Mouse (Mus musculus) MEL (cell line): Measurements from ENCODE around the gene Ankrd36. TPM values are rescaled to one million over a fixed set of nuclear protein-coding genes. Genes with fewer than 3 reads are reported as not detected.

ENCODE experiments used
- DNase-seq: peaks from one replicate; pipeline ENCODE4 v3.0.0; 2011; ENCODE audit warnings: low read depth, low spot score
- H3K27ac ChIP-seq: 2 replicates; pipeline ENCODE4 v1.5.1; 2012; ENCODE audit warnings: low read depth, mild to moderate bottlenecking, control low read depth, low read length, moderate library complexity; ENCODE audit not compliant: control insufficient read depth
- H3K27me3 ChIP-seq, 2 experiments: fragments of 150-350 bp in 1 of 2; sonication (generic) in 1 of 2; 2 replicates each; pipeline ENCODE4 v1.6.1; 2012; ENCODE audit warnings: low read length in 2 of 2, mild to moderate bottlenecking in 2 of 2, improper control_type of control experiment in 1 of 2, moderate library complexity in 1 of 2; ENCODE audit not compliant: insufficient read depth in 2 of 2, control insufficient read depth in 1 of 2
- H3K36me3 ChIP-seq, 2 experiments: 2 replicates each; pipeline ENCODE4 v1.6.1; 2012 to 2014; ENCODE audit warnings: low read length in 2 of 2, improper control_type of control experiment in 1 of 2, inconsistent platforms in 1 of 2, mild to moderate bottlenecking in 1 of 2; ENCODE audit not compliant: insufficient read depth in 2 of 2, control insufficient read depth in 1 of 2
- H3K4me1 ChIP-seq, 2 experiments: fragments of 150-350 bp in 1 of 2; sonication (generic) in 1 of 2; 2 replicates each; pipeline ENCODE4 v1.6.1; 2012; ENCODE audit warnings: low read length in 2 of 2, improper control_type of control experiment in 1 of 2, mild to moderate bottlenecking in 1 of 2; ENCODE audit not compliant: insufficient read depth in 2 of 2, control insufficient read depth in 1 of 2
- H3K4me3 ChIP-seq, 2 experiments: fragments of 150-350 bp in 1 of 2; sonication (generic) in 1 of 2; 2 replicates each; pipeline ENCODE4 v1.5.1; 2012; ENCODE audit warnings: low read depth in 2 of 2, low read length in 2 of 2, mild to moderate bottlenecking in 2 of 2, moderate library complexity in 2 of 2, control low read depth in 1 of 2, improper control_type of control experiment in 1 of 2; ENCODE audit not compliant: control insufficient read depth in 1 of 2, insufficient read depth in 1 of 2
- H3K79me2 ChIP-seq: 2 replicates; pipeline ENCODE4 v1.6.1; 2012; ENCODE audit warnings: mild to moderate bottlenecking, low read length, moderate library complexity; ENCODE audit not compliant: control insufficient read depth, poor library complexity, insufficient read depth
- H3K9ac ChIP-seq: 2 replicates; pipeline ENCODE4 v1.6.1; 2012; ENCODE audit warnings: low read depth, mild to moderate bottlenecking, control low read depth, low read length, moderate library complexity; ENCODE audit not compliant: control insufficient read depth, poor library complexity, severe bottlenecking
- H3K9me3 ChIP-seq: fragments of 150-350 bp; sonication (generic); replicated peaks from 2 replicates; pipeline ENCODE4 v1.6.1; 2012; ENCODE audit warnings: mild to moderate bottlenecking, low read length, improper control_type of control experiment, moderate library complexity; ENCODE audit not compliant: insufficient read depth
- BHLHE40 ChIP-seq: IDR thresholded peaks from 2 replicates; pipeline ENCODE4 v1.6.1; 2012; ENCODE audit warnings: low read depth, mild to moderate bottlenecking, inconsistent platforms, low read length, improper control_type of control experiment, borderline replicate concordance
- CHD1 ChIP-seq: IDR thresholded peaks from 2 replicates; pipeline ENCODE4 v1.6.1; 2012; ENCODE audit warnings: low read depth, mild to moderate bottlenecking, inconsistent platforms, low read length, improper control_type of control experiment
- CHD2 ChIP-seq: IDR thresholded peaks from 2 replicates; pipeline ENCODE4 v1.6.1; 2011; ENCODE audit warnings: low read length, improper control_type of control experiment
- CTCF ChIP-seq, 3 experiments: IDR thresholded peaks in 2 of 3; conservative IDR thresholded peaks in 1 of 3; 2 replicates each; pipeline ENCODE4 v1.5.1; 2011 to 2012; ENCODE audit warnings: low read length in 3 of 3, low read depth in 2 of 3, mild to moderate bottlenecking in 2 of 3, improper control_type of control experiment in 1 of 3, inconsistent platforms in 1 of 3, mixed read lengths in 1 of 3, moderate library complexity in 1 of 3; ENCODE audit not compliant: control insufficient read depth in 1 of 3, insufficient read depth in 1 of 3, poor library complexity in 1 of 3, severe bottlenecking in 1 of 3
- E2F4 ChIP-seq: IDR thresholded peaks from 2 replicates; pipeline ENCODE4 v1.6.1; 2011; ENCODE audit warnings: low read depth, low read length, improper control_type of control experiment, borderline replicate concordance
- ELF1 ChIP-seq: IDR thresholded peaks from 2 replicates; pipeline ENCODE4 v1.6.1; 2014; ENCODE audit warnings: low read depth, mild to moderate bottlenecking, inconsistent platforms, low read length, improper control_type of control experiment, moderate library complexity
- ETS1 ChIP-seq: IDR thresholded peaks from 2 replicates; pipeline ENCODE4 v1.6.1; 2012; ENCODE audit warnings: low read depth, mild to moderate bottlenecking, inconsistent platforms, low read length, improper control_type of control experiment, moderate library complexity
- HCFC1 ChIP-seq: IDR thresholded peaks from 2 replicates; pipeline ENCODE4 v1.6.1; 2012; ENCODE audit warnings: low read depth, mild to moderate bottlenecking, inconsistent platforms, low read length, improper control_type of control experiment, moderate library complexity
- JUND ChIP-seq: IDR thresholded peaks from 2 replicates; pipeline ENCODE4 v1.6.1; 2011; ENCODE audit warnings: low read depth, mild to moderate bottlenecking, improper control_type of control experiment, low read length
- KAT2A ChIP-seq: conservative IDR thresholded peaks from 2 replicates; pipeline ENCODE4 v1.6.1; 2012; ENCODE audit warnings: low read depth, low read length, improper control_type of control experiment, inconsistent platforms
- MAFK ChIP-seq: IDR thresholded peaks from 2 replicates; pipeline ENCODE4 v1.6.1; 2011; ENCODE audit warnings: low read depth, mild to moderate bottlenecking, low read length, improper control_type of control experiment, borderline replicate concordance
- MAX ChIP-seq: IDR thresholded peaks from 2 replicates; pipeline ENCODE4 v1.6.1; 2011; ENCODE audit warnings: low read length, improper control_type of control experiment
- MAZ ChIP-seq: IDR thresholded peaks from 2 replicates; pipeline ENCODE4 v1.6.1; 2012; ENCODE audit warnings: low read depth, mild to moderate bottlenecking, inconsistent platforms, low read length, improper control_type of control experiment
- MYB ChIP-seq: IDR thresholded peaks from 2 replicates; pipeline ENCODE4 v1.6.1; 2011; ENCODE audit warnings: mild to moderate bottlenecking, low read depth, low read length, improper control_type of control experiment
- MYC ChIP-seq: IDR thresholded peaks from 2 replicates; pipeline ENCODE4 v1.6.1; 2011; ENCODE audit warnings: low read depth, mild to moderate bottlenecking, low read length, improper control_type of control experiment, moderate library complexity
- NELFE ChIP-seq: IDR thresholded peaks from 2 replicates; pipeline ENCODE4 v1.6.1; 2011; ENCODE audit warnings: low read depth, low read length, improper control_type of control experiment
- NRF1 ChIP-seq: IDR thresholded peaks from 2 replicates; pipeline ENCODE4 v1.6.1; 2014; ENCODE audit warnings: low read depth, mild to moderate bottlenecking, inconsistent platforms, low read length, improper control_type of control experiment, moderate library complexity; ENCODE audit not compliant: poor library complexity, insufficient read depth, severe bottlenecking
- POLR2A ChIP-seq, 2 experiments: IDR thresholded peaks; 2 replicates each; pipeline ENCODE4 v1.6.1; 2011 to 2012; ENCODE audit warnings: low read length in 2 of 2, mild to moderate bottlenecking in 2 of 2, control low read depth in 1 of 2, improper control_type of control experiment in 1 of 2, low read depth in 1 of 2, moderate library complexity in 1 of 2; ENCODE audit not compliant: control insufficient read depth in 1 of 2, insufficient read depth in 1 of 2, poor library complexity in 1 of 2
- POLR2AphosphoS2 ChIP-seq: IDR thresholded peaks from 2 replicates; pipeline ENCODE4 v1.6.1; 2011; ENCODE audit warnings: low read length, improper control_type of control experiment
- POLR2AphosphoS5 ChIP-seq: IDR thresholded peaks from 2 replicates; pipeline ENCODE4 v1.6.1; 2012; ENCODE audit warnings: low read depth, borderline replicate concordance, mild to moderate bottlenecking, inconsistent platforms, low read length, moderate library complexity, mixed read lengths
- RAD21 ChIP-seq: IDR thresholded peaks from 2 replicates; pipeline ENCODE4 v1.6.1; 2011; ENCODE audit warnings: mild to moderate bottlenecking, low read depth, low read length, improper control_type of control experiment
- RCOR1 ChIP-seq: IDR thresholded peaks from 2 replicates; pipeline ENCODE4 v1.6.1; 2012; ENCODE audit warnings: low read depth, mild to moderate bottlenecking, inconsistent platforms, low read length, improper control_type of control experiment
- SMC3 ChIP-seq: IDR thresholded peaks from 2 replicates; pipeline ENCODE4 v1.6.1; 2011; ENCODE audit warnings: low read depth, low read length, improper control_type of control experiment
- TAL1 ChIP-seq: IDR thresholded peaks from 2 replicates; pipeline ENCODE4 v1.6.1; 2012; ENCODE audit warnings: mild to moderate bottlenecking, inconsistent platforms, low read length, moderate library complexity, mixed read lengths
- TBP ChIP-seq: IDR thresholded peaks from 2 replicates; pipeline ENCODE4 v1.8.0; 2011; ENCODE audit warnings: low read depth, low read length, improper control_type of control experiment
- UBTF ChIP-seq: IDR thresholded peaks from 2 replicates; pipeline ENCODE4 v1.6.1; 2012; ENCODE audit warnings: low read depth, mild to moderate bottlenecking, inconsistent platforms, low read length, improper control_type of control experiment, moderate library complexity, borderline replicate concordance; ENCODE audit not compliant: insufficient read depth
- USF1 ChIP-seq: IDR thresholded peaks from 2 replicates; pipeline ENCODE4 v1.6.1; 2014; ENCODE audit warnings: low read depth, mild to moderate bottlenecking, inconsistent platforms, low read length, improper control_type of control experiment, moderate library complexity
- ZKSCAN1 ChIP-seq: IDR thresholded peaks from 2 replicates; pipeline ENCODE4 v1.6.1; 2012; ENCODE audit warnings: low read depth, mild to moderate bottlenecking, inconsistent platforms, low read length, improper control_type of control experiment, moderate library complexity
- ZNF384 ChIP-seq: IDR thresholded peaks from 2 replicates; pipeline ENCODE4 v1.6.1; 2012; ENCODE audit warnings: low read depth, mild to moderate bottlenecking, inconsistent platforms, low read length, improper control_type of control experiment
- polyA plus RNA-seq, 2 experiments: library from polyadenylated mRNA; stranded (reverse) in 1 of 2; unstranded in 1 of 2; fragments of >175 nt in 1 of 2; fragments of >200 nt in 1 of 2; gene quantifications; 2 replicates each; pipeline versions ENCODE4 v1.2.1 to v1.2.4; 2012; ENCODE audit warnings: low replicate concordance in 2 of 2, low read depth in 1 of 2; ENCODE audit not compliant: insufficient read length in 2 of 2, insufficient read depth in 1 of 2, missing spikeins in 1 of 2
- total RNA-seq: library from RNA; depleted of rRNA; stranded (reverse); fragments of 300-350 nt; gene quantifications from 2 replicates; pipeline ENCODE4 v1.2.3, GENCODE M21; 2012

The Ankrd36 gene
- total and polyA plus RNA-seq, 3 experiments, result 3.2 to 3.4 TPM; not detected in 1

- TF ChIP-seq NRF1 (no peak), POLR2AphosphoS2 (no peak; the same call in 1 of the 2 replicates), POLR2A (IDR thresholded peaks at IDR 0.05; ENCODE audit: control insufficient read depth in 1 of 2, insufficient read depth in 1 of 2, low read depth in 1 of 2, low read length in 2 of 2, poor library complexity in 1 of 2) (no peak; a peak in 1 of 4 replicates), CHD2 (no peak; the same call in none of the 2 replicates), KAT2A (no peak), SMC3 (0 out of 2 replicates have a peak, but pooled peaks have one; percentile 11), MAZ (no peak), CHD1 (no peak), HCFC1 (no peak), MAFK (no peak), E2F4 (0 out of 2 replicates have a peak, but pooled peaks have one; percentile 32), ZNF384 (no peak), RAD21 (no peak), NELFE (0 out of 2 replicates have a peak, but pooled peaks have one; percentile 18), ETS1 (no peak), MYC (no peak), ZKSCAN1 (0 out of 2 replicates have a peak, but pooled peaks have one; percentile 41), MYB (no peak), ELF1 (no peak)
These were observed 133.5 kb downstream of the Ankrd36 start (continued) for GRCm38 (mm10) chr11:5702957-5703332.

GRCm38 (mm10) chr11:5703341-5703740 is 133.9 kb downstream of the Ankrd36 start:
- H3K4me1 ChIP-seq, result peaks cover 18 to 36% of the 10 kb centered on the region in 2 experiments
- H3K79me2 ChIP-seq, result peaks cover 20% of the 10 kb centered on the region
- TF ChIP-seq RAD21, result peak; percentile 42
- no peak for TF ChIP-seq TAL1
- TF ChIP-seq CHD2, result no peak; the same call in 1 of the 2 replicates
- TF ChIP-seq MYB, result no peak
- no peak for TF ChIP-seq E2F4
- no peak for TF ChIP-seq TBP
- no peak for TF ChIP-seq POLR2AphosphoS5
- TF ChIP-seq ZNF384, result peak; percentile 87
- TF ChIP-seq CHD1, result no peak
- TF ChIP-seq MAZ, result no peak
- TF ChIP-seq NELFE, result no peak
- TF ChIP-seq HCFC1, result no peak
- peak; percentile 19; the same call in 1 of the 2 replicates for TF ChIP-seq ELF1
- no peak for TF ChIP-seq BHLHE40
- no peak for TF ChIP-seq KAT2A
- TF ChIP-seq POLR2A (IDR thresholded peaks at IDR 0.05; ENCODE audit: control insufficient read depth in 1 of 2, insufficient read depth in 1 of 2, low read depth in 1 of 2, low read length in 2 of 2, poor library complexity in 1 of 2), result no peak
- TF ChIP-seq CTCF (IDR thresholded peaks at IDR 0.05 in 2 of 3, conservative IDR thresholded peaks at IDR 0.05 in 1 of 3; ENCODE audit: control insufficient read depth in 1 of 3, insufficient read depth in 1 of 3, low read depth in 2 of 3, low read length in 3 of 3, poor library complexity in 1 of 3, severe bottlenecking in 1 of 3), result peak; percentile 25 to 51 (median 43)
- no peak for TF ChIP-seq RCOR1
- no peak for TF ChIP-seq JUND
- peak; percentile 46 for TF ChIP-seq SMC3
- TF ChIP-seq UBTF, result no peak
- no peak for TF ChIP-seq USF1
- no peak for TF ChIP-seq MAX
- TF ChIP-seq POLR2AphosphoS2, result 0 out of 2 replicates have a peak, but pooled peaks have one; percentile 46
- no peaks in the 10 kb centered on the region for H3K27me3 ChIP-seq
- H3K36me3 ChIP-seq, result peaks cover 0 to 39% of the 10 kb centered on the region in 2 experiments; a peak in 2 of 4 replicates
- H3K4me3 ChIP-seq, result no peak overlapping the region
- H3K9me3 ChIP-seq, result no peaks in the 10 kb centered on the region
- no peak overlapping the region for H3K27ac ChIP-seq
- peak; percentile 66 for DNase-seq
- no peak overlapping the region for H3K9ac ChIP-seq
